23 mouse cellular contexts compared by ENCODE assay signal in the genomic region with DNA sequence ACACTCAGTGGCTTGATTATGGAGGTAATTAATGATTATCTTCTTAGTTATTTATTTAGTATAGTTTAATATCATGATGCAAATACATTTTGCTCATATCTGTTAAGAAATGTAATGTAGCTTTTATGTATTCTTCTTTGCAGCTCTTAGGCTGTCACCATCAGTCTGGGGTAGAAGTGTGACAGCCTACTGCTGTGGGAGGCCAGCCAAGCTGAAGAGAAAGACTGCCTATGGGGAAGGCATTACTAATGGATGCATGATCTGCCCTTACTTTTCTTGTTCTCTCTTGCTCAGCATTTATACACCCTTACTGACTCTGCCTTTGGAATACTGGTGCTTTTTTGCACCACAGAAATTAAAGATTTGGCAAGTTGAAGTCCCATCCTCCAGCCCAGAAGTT.
DNase-seq lines count a peak whose midpoint lies in the region; ATAC-seq and TF ChIP-seq lines count a peak whose summit lies in the region.
"Had no signal": no experiment of that assay in that cellular context is flagged by ENCODE, and none has a peak within 500 bp of the region (broad histone marks: within the 10 kb centered on the region; RNA-seq: fewer than 3 reads in every experiment).

No protein-coding gene starts in this region.

- no peak overlapping the region for H3K4me2 ChIP-seq in hindbrain, embryonic 14.5 days (replicated peaks)
- H3K4me2 ChIP-seq in hindbrain, embryonic 12.5 days (replicated peaks) = no peak overlapping the region
- H3K4me2 ChIP-seq in midbrain, postnatal 0 days (ENCODE audit: low read depth, low read length, poor library complexity, severe bottlenecking) = no peak overlapping the region
- no peak overlapping the region for H3K4me2 ChIP-seq in midbrain, embryonic 13.5 days (replicated peaks)
- no peak overlapping the region for H3K4me2 ChIP-seq in neural tube, embryonic 15.5 days
- H3K4me2 ChIP-seq: embryonic facial prominence, embryonic 12.5 days; hindbrain, embryonic 13.5 days had no signal

- no peaks in the 10 kb centered on the region for H3K4me1 ChIP-seq in hindbrain, embryonic 14.5 days (replicated peaks; ENCODE audit: control insufficient read depth, insufficient read depth, low read length)
- H3K4me1 ChIP-seq in hindbrain, embryonic 12.5 days = no peaks in the 10 kb centered on the region
- H3K4me1 ChIP-seq in midbrain, postnatal 0 days (ENCODE audit: insufficient read depth, low read length) = no peaks in the 10 kb centered on the region
- no peaks in the 10 kb centered on the region for H3K4me1 ChIP-seq in midbrain, embryonic 13.5 days (replicated peaks)
- no peaks in the 10 kb centered on the region for H3K4me1 ChIP-seq in neural tube, embryonic 15.5 days
- H3K4me1 ChIP-seq: embryonic facial prominence, embryonic 12.5 days; heart, embryonic 10.5 days; hindbrain, embryonic 13.5 days had no signal

- no peaks in the 10 kb centered on the region for H3K27me3 ChIP-seq in hindbrain, embryonic 14.5 days (ENCODE audit: control insufficient read depth, insufficient read depth, low read length)
- no peaks in the 10 kb centered on the region for H3K27me3 ChIP-seq in hindbrain, embryonic 12.5 days
- H3K27me3 ChIP-seq in midbrain, postnatal 0 days (ENCODE audit: insufficient read depth, low read length) = no peaks in the 10 kb centered on the region
- H3K27me3 ChIP-seq in midbrain, embryonic 13.5 days = no peaks in the 10 kb centered on the region
- no peaks in the 10 kb centered on the region for H3K27me3 ChIP-seq in neural tube, embryonic 15.5 days (replicated peaks)
- H3K27me3 ChIP-seq: embryonic facial prominence, embryonic 12.5 days; hindbrain, embryonic 13.5 days had no signal

- no peak for ATAC-seq in hindbrain, embryonic 14.5 days (ENCODE audit: low FRiP score)
- no peak for ATAC-seq in hindbrain, embryonic 12.5 days (ENCODE audit: low FRiP score)
- ATAC-seq in midbrain, postnatal 0 days (ENCODE audit: low FRiP score) = no peak
- no peak for ATAC-seq in midbrain, embryonic 13.5 days
- ATAC-seq in neural tube, embryonic 15.5 days (ENCODE audit: low FRiP score) = no peak
- ATAC-seq: CD4-positive, CD25-positive, alpha-beta regulatory T cell, adult 4 months; forebrain, postnatal 0 days; inflammation-experienced regulatory T-cells, adult 6 months had no signal

- H3K9ac ChIP-seq in hindbrain, embryonic 14.5 days = no peak overlapping the region
- H3K9ac ChIP-seq in hindbrain, embryonic 12.5 days = no peak overlapping the region
- H3K9ac ChIP-seq in midbrain, postnatal 0 days (replicated peaks; ENCODE audit: low read length, poor library complexity, severe bottlenecking) = no peak overlapping the region
- no peak overlapping the region for H3K9ac ChIP-seq in midbrain, embryonic 13.5 days (replicated peaks)
- no peak overlapping the region for H3K9ac ChIP-seq in neural tube, embryonic 15.5 days (replicated peaks)
- H3K9ac ChIP-seq: embryonic facial prominence, embryonic 12.5 days; forebrain, postnatal 0 days; hindbrain, embryonic 13.5 days had no signal

- H3K4me3 ChIP-seq in hindbrain, embryonic 14.5 days (replicated peaks; ENCODE audit: low read length) = no peak overlapping the region
- H3K4me3 ChIP-seq in hindbrain, embryonic 12.5 days = no peak overlapping the region
- H3K4me3 ChIP-seq in midbrain, postnatal 0 days (ENCODE audit: low read depth, low read length) = no peak overlapping the region
- H3K4me3 ChIP-seq in midbrain, embryonic 13.5 days (replicated peaks) = no peak overlapping the region
- no peak overlapping the region for H3K4me3 ChIP-seq in neural tube, embryonic 15.5 days (replicated peaks)
- H3K4me3 ChIP-seq: embryonic facial prominence, embryonic 12.5 days; heart, embryonic 10.5 days; hindbrain, embryonic 13.5 days had no signal

- peak; percentile 11 to 19 for DNase-seq in cerebellum, postnatal 10 days
- no peak for DNase-seq in cerebellum, adult 9-11 months
- peak; percentile 22 for DNase-seq in hindbrain, embryonic 14.5 days (ENCODE audit: low spot score)
- peak; percentile 25 for DNase-seq in midbrain, postnatal 0 days (ENCODE audit: low spot score)
- DNase-seq: adrenal gland, adult 8-10 months; adrenal gland, postnatal 36 days; B cell, adult 2 months; cerebellum, adult 11-12 months; cerebellum, postnatal 25 days; forebrain, postnatal 0 days; gastrocnemius, postnatal 36 days; heart, adult 18-20 months; heart, postnatal 10 days; heart, postnatal 4 days had no signal

- no peaks in the 10 kb centered on the region for H3K36me3 ChIP-seq in hindbrain, embryonic 14.5 days (replicated peaks; ENCODE audit: control insufficient read depth, insufficient read depth)
- no peaks in the 10 kb centered on the region for H3K36me3 ChIP-seq in hindbrain, embryonic 12.5 days
- no peaks in the 10 kb centered on the region for H3K36me3 ChIP-seq in midbrain, postnatal 0 days (ENCODE audit: insufficient read depth, low read length)
- H3K36me3 ChIP-seq in midbrain, embryonic 13.5 days = no peaks in the 10 kb centered on the region
- H3K36me3 ChIP-seq in neural tube, embryonic 15.5 days = no peaks in the 10 kb centered on the region
- H3K36me3 ChIP-seq: embryonic facial prominence, embryonic 12.5 days; G1E; heart, embryonic 10.5 days; hindbrain, embryonic 13.5 days had no signal

- H3K27ac ChIP-seq in hindbrain, embryonic 14.5 days = no peak overlapping the region
- no peak overlapping the region for H3K27ac ChIP-seq in hindbrain, embryonic 12.5 days
- H3K27ac ChIP-seq in midbrain, postnatal 0 days (ENCODE audit: low read depth, low read length) = no peak overlapping the region
- no peak overlapping the region for H3K27ac ChIP-seq in midbrain, embryonic 13.5 days
- H3K27ac ChIP-seq in neural tube, embryonic 15.5 days (replicated peaks) = no peak overlapping the region
- H3K27ac ChIP-seq: embryonic facial prominence, embryonic 12.5 days; heart, embryonic 10.5 days; hindbrain, embryonic 13.5 days had no signal

- TF ChIP-seq CTCF in midbrain, postnatal 0 days (IDR thresholded peaks at IDR 0.05) = no peak

- no peaks in the 10 kb centered on the region for H3K9me3 ChIP-seq in hindbrain, embryonic 14.5 days (ENCODE audit: control insufficient read depth, low read length)
- H3K9me3 ChIP-seq in hindbrain, embryonic 12.5 days (replicated peaks) = no peaks in the 10 kb centered on the region
- no peaks in the 10 kb centered on the region for H3K9me3 ChIP-seq in midbrain, postnatal 0 days (ENCODE audit: low read length)
- H3K9me3 ChIP-seq in midbrain, embryonic 13.5 days = no peaks in the 10 kb centered on the region
- H3K9me3 ChIP-seq in neural tube, embryonic 15.5 days (replicated peaks) = no peaks in the 10 kb centered on the region
- H3K9me3 ChIP-seq: embryonic facial prominence, embryonic 12.5 days; G1E; heart, embryonic 10.5 days; hindbrain, embryonic 13.5 days had no signal
